ENCODE assay signal across 15 mouse cellular contexts in genomic region chr16:6754847-6755246, GRCm38 (mm10).
DNase-seq lines count a peak whose midpoint lies in the region; ATAC-seq and TF ChIP-seq lines count a peak whose summit lies in the region.
"Had no signal": no experiment of that assay in that cellular context is flagged by ENCODE, and none has a peak within 500 bp of the region (broad histone marks: within the 10 kb centered on the region; RNA-seq: fewer than 3 reads in every experiment).

No protein-coding gene starts in this region.

- H3K36me3 ChIP-seq in midbrain, embryonic 16.5 days (ENCODE audit: control insufficient read depth, insufficient read depth, low read length): no peaks in the 10 kb centered on the region
- H3K36me3 ChIP-seq: embryonic facial prominence, embryonic 12.5 days; heart, embryonic 13.5 days; hindbrain, embryonic 12.5 days had no signal

- no peaks in the 10 kb centered on the region for H3K9me3 ChIP-seq in midbrain, embryonic 16.5 days (replicated peaks; ENCODE audit: control insufficient read depth, low read length, poor library complexity, severe bottlenecking)
- H3K9me3 ChIP-seq: embryonic facial prominence, embryonic 12.5 days; heart, embryonic 13.5 days; hindbrain, embryonic 12.5 days had no signal

- H3K9ac ChIP-seq in midbrain, embryonic 16.5 days (ENCODE audit: low read depth, low read length): no peak overlapping the region
- H3K9ac ChIP-seq: embryonic facial prominence, embryonic 12.5 days; heart, embryonic 13.5 days; hindbrain, embryonic 12.5 days had no signal

- H3K27me3 ChIP-seq in midbrain, embryonic 16.5 days (ENCODE audit: control insufficient read depth, insufficient read depth, low read depth, low read length): no peaks in the 10 kb centered on the region
- H3K27me3 ChIP-seq: embryonic facial prominence, embryonic 12.5 days; heart, embryonic 13.5 days; hindbrain, embryonic 12.5 days had no signal

- H3K4me1 ChIP-seq in midbrain, embryonic 16.5 days (ENCODE audit: control insufficient read depth, insufficient read depth, low read length): 0 out of 2 replicates have a peak, but pooled peaks cover 3% of the 10 kb centered on the region
- H3K4me1 ChIP-seq: embryonic facial prominence, embryonic 12.5 days; heart, embryonic 13.5 days; hindbrain, embryonic 12.5 days had no signal

- no peak for TF ChIP-seq CTCF in brain, embryonic 14.5 days (IDR thresholded peaks at IDR 0.05; ENCODE audit: borderline replicate concordance, extremely low read depth, insufficient read depth, insufficient read length)

- no peak for TF ChIP-seq POLR2A in brain, embryonic 14.5 days (IDR thresholded peaks at IDR 0.05; ENCODE audit: borderline replicate concordance, extremely low read depth, insufficient read depth, insufficient read length, poor library complexity, severe bottlenecking)

- no peak overlapping the region for H3K4me3 ChIP-seq in midbrain, embryonic 16.5 days (ENCODE audit: low read depth, low read length)
- H3K4me3 ChIP-seq: embryonic facial prominence, embryonic 12.5 days; heart, embryonic 13.5 days; hindbrain, embryonic 12.5 days had no signal

- intact Hi-C loops in left cerebral cortex, postnatal 4 days (cut with DNase I): no loop called here

- peak; percentile 25 for ATAC-seq in midbrain, embryonic 16.5 days
- ATAC-seq: intestine, embryonic 16.5 days had no signal

- H3K4me2 ChIP-seq in midbrain, embryonic 16.5 days (ENCODE audit: low read length): no peak overlapping the region
- H3K4me2 ChIP-seq: embryonic facial prominence, embryonic 12.5 days; heart, embryonic 13.5 days; hindbrain, embryonic 12.5 days had no signal

- no peak overlapping the region for H3K27ac ChIP-seq in midbrain, embryonic 16.5 days (ENCODE audit: low read length)
- H3K27ac ChIP-seq: embryonic facial prominence, embryonic 12.5 days; heart, embryonic 13.5 days; hindbrain, embryonic 12.5 days had no signal

- 57% methylated on average over 3 of the region's 3 CpGs for WGBS in midbrain, embryonic 16.5 days

- DNase-seq in left cerebral cortex, adult 11 months (ENCODE audit: low spot score): peak; percentile 44
- DNase-seq in left cerebral cortex, postnatal 4 days: no peak
- DNase-seq in brain, embryonic 14.5 days (ENCODE audit: low read depth): peak; percentile 36
- peak; percentile 49 to 71 for DNase-seq in frontal cortex, adult 2 months (ENCODE audit: extremely low spot score in 1 of 2, low spot score in 1 of 2)
- DNase-seq in adrenal gland, adult (ENCODE audit: inconsistent age in 2 of 2, low spot score in 1 of 2): no peak
- DNase-seq in spleen, postnatal 4 days (ENCODE audit: low spot score in 2 of 2): no peak
- DNase-seq: cerebellum, adult 11 months; cerebellum, postnatal 36 days; kidney, postnatal 25 days; lung, postnatal 36 days had no signal

Comparison
In these comparisons a context has a peak if more than half of its experiments do, and no peak if none do; other contexts are left out.
1. DNase-seq: peak in left cerebral cortex, adult 11 months (single experiment), brain, embryonic 14.5 days (single experiment) and frontal cortex, adult 2 months (2 of 2); none in left cerebral cortex, postnatal 4 days (single experiment), adrenal gland, adult (0 of 2) and spleen, postnatal 4 days (0 of 2).